ENCODE assay signal across 10 mouse cellular contexts in genomic region chr1:135690784-135691416, GRCm38 (mm10). TPM values are rescaled to one million over a fixed set of nuclear protein-coding genes. Genes with fewer than 3 reads are reported as not detected.
DNase-seq lines count a peak whose midpoint lies in the region; ATAC-seq and TF ChIP-seq lines count a peak whose summit lies in the region.
"Had no signal": no experiment of that assay in that cellular context is flagged by ENCODE, and none has a peak within 500 bp of the region (broad histone marks: within the 10 kb centered on the region; RNA-seq: fewer than 3 reads in every experiment).

No protein-coding gene starts in this region.

- H3K27ac ChIP-seq in lung, embryonic 15.5 days, result 0 out of 2 replicates have a peak overlapping the region, but pooled peaks have one; percentile 8
- peak overlapping the region; percentile 32 for H3K27ac ChIP-seq in liver, embryonic 11.5 days (ENCODE audit: low read depth, low read length)
- H3K27ac ChIP-seq in stomach, embryonic 16.5 days (ENCODE audit: low read length), result peak overlapping the region; percentile 72

- no peak for TF ChIP-seq CTCF in lung, adult 2 months (IDR thresholded peaks at IDR 0.05; ENCODE audit: insufficient read depth, low read length)

- WGBS in lung, embryonic 15.5 days, result 79% methylated on average over 6 of the region's 6 CpGs
- WGBS in lung, adult 2 months, result 40% methylated on average over 6 of the region's 6 CpGs
- WGBS in liver, embryonic 11.5 days, result 61% methylated on average over 6 of the region's 6 CpGs
- WGBS in stomach, embryonic 16.5 days, result 74% methylated on average over 6 of the region's 6 CpGs

- H3K4me3 ChIP-seq in lung, embryonic 15.5 days, result no peak overlapping the region
- H3K4me3 ChIP-seq in lung, adult 2 months (replicated peaks; ENCODE audit: extremely low read depth, low read depth, low read length), result no peak overlapping the region
- H3K4me3 ChIP-seq in liver, embryonic 11.5 days (ENCODE audit: low read depth, low read length), result no peak overlapping the region
- no peak overlapping the region for H3K4me3 ChIP-seq in stomach, embryonic 16.5 days (replicated peaks; ENCODE audit: low read length)
- H3K4me3 ChIP-seq: limb, embryonic 10.5 days had no signal

- no peaks in the 10 kb centered on the region for H3K9me3 ChIP-seq in lung, embryonic 15.5 days
- no peaks in the 10 kb centered on the region for H3K9me3 ChIP-seq in liver, embryonic 11.5 days (ENCODE audit: control insufficient read depth, low read length)
- H3K9me3 ChIP-seq in stomach, embryonic 16.5 days (replicated peaks; ENCODE audit: control insufficient read depth, low read length), result no peaks in the 10 kb centered on the region
- H3K9me3 ChIP-seq: limb, embryonic 10.5 days had no signal

- DNase-seq in adrenal gland, adult 2 months, result peak; percentile 52
- no peak for DNase-seq in adrenal gland, adult 8-10 months
- no peak for DNase-seq in lung, adult 2 months
- DNase-seq in liver, embryonic 11.5 days (ENCODE audit: low spot score), result no peak
- no peak for DNase-seq in thymus, postnatal 25 days

- no peak overlapping the region for H3K4me2 ChIP-seq in lung, embryonic 15.5 days
- H3K4me2 ChIP-seq in liver, embryonic 11.5 days, result peak overlapping the region; percentile 52
- H3K4me2 ChIP-seq in stomach, embryonic 16.5 days (ENCODE audit: low read depth, low read length), result no peak overlapping the region

- H3K4me1 ChIP-seq in lung, embryonic 15.5 days, result peaks cover 48% of the 10 kb centered on the region
- H3K4me1 ChIP-seq in lung, adult 2 months (ENCODE audit: control insufficient read depth, insufficient read depth, low read length), result peaks cover 20% of the 10 kb centered on the region; the same call in 1 of the 2 replicates
- peaks cover 26% of the 10 kb centered on the region for H3K4me1 ChIP-seq in liver, embryonic 11.5 days (replicated peaks; ENCODE audit: control insufficient read depth, insufficient read depth, low read length)
- H3K4me1 ChIP-seq in stomach, embryonic 16.5 days (ENCODE audit: control insufficient read depth, insufficient read depth, low read length), result peaks cover 15% of the 10 kb centered on the region

- H3K36me3 ChIP-seq in lung, embryonic 15.5 days, result no peaks in the 10 kb centered on the region
- H3K36me3 ChIP-seq in liver, embryonic 11.5 days (ENCODE audit: control insufficient read depth, insufficient read depth, low read length), result no peaks in the 10 kb centered on the region
- H3K36me3 ChIP-seq in stomach, embryonic 16.5 days (ENCODE audit: control insufficient read depth, insufficient read depth, low read length), result no peaks in the 10 kb centered on the region
- H3K36me3 ChIP-seq: limb, embryonic 10.5 days had no signal

- ATAC-seq in lung, embryonic 15.5 days (ENCODE audit: borderline replicate concordance, extremely low read depth, low FRiP score, low TSS enrichment), result no peak
- peak; percentile 56 for ATAC-seq in liver, embryonic 11.5 days (replicated peaks; ENCODE audit: low FRiP score)
- ATAC-seq in stomach, embryonic 16.5 days (ENCODE audit: insufficient read depth, low FRiP score), result no peak
- ATAC-seq in cerebellum, adult (ENCODE audit: insufficient number of reproducible peaks, low FRiP score, low TSS enrichment), result no peak
- ATAC-seq: midbrain, embryonic 16.5 days had no signal

- TF ChIP-seq POLR2A in lung, adult 2 months (IDR thresholded peaks at IDR 0.05; ENCODE audit: borderline replicate concordance, extremely low read depth, low read depth, low read length), result no peak

- H3K9ac ChIP-seq in lung, embryonic 15.5 days, result no peak overlapping the region
- no peak overlapping the region for H3K9ac ChIP-seq in liver, embryonic 11.5 days (ENCODE audit: low read depth, low read length)
- peak overlapping the region; percentile 22; the same call in 1 of the 2 replicates for H3K9ac ChIP-seq in stomach, embryonic 16.5 days (ENCODE audit: low read length)

- H3K27me3 ChIP-seq in lung, embryonic 15.5 days, result no peaks in the 10 kb centered on the region
- peaks cover 24% of the 10 kb centered on the region for H3K27me3 ChIP-seq in liver, embryonic 11.5 days (replicated peaks; ENCODE audit: control insufficient read depth, insufficient read depth, low read length)
- H3K27me3 ChIP-seq in stomach, embryonic 16.5 days (ENCODE audit: control insufficient read depth, insufficient read depth, low read length), result no peaks in the 10 kb centered on the region

RNA-seq across cellular contexts. Expression of gene Csrp1, which starts 29.0 kb away (rescaled TPM):
- 100 to 1,000 TPM in 1 of 2 experiments, 10 to 100 TPM in 1; 68.0 to 133 TPM for total RNA-seq in adrenal gland, adult 2 months (2021)
- polyA plus RNA-seq in adrenal gland, adult 2 months (2012; rRNA removed), result 65.7 and 70.2 TPM in 2 replicates
- total RNA-seq in adrenal gland, adult 8-10 months (2022), result 100 to 1,000 TPM in 1 of 4 experiments, 10 to 100 TPM in 3; 92.3 to 122 (median 99.0) TPM
- polyA plus RNA-seq in lung, embryonic 15.5 days (2015; fragmentation: Nextera tagmentation; extraction: Ambion mirVana), result 275 and 280 TPM in 2 replicates
- polyA plus RNA-seq in lung, adult 2 months (2012; rRNA removed), result 556 and 717 TPM in 2 replicates
- 65.6 and 71.8 TPM in 2 replicates for polyA plus RNA-seq in liver, embryonic 11.5 days (2014; fragmentation: Nextera tagmentation; extraction: Ambion mirVana)
- 229 and 245 TPM in 2 replicates for polyA plus RNA-seq in stomach, embryonic 16.5 days (2015; fragmentation: Nextera tagmentation; extraction: Ambion mirVana)

Comparison
In these comparisons a context has a peak if more than half of its experiments do, and no peak if none do; other contexts are left out.
1. H3K27ac ChIP-seq: peak in every context shown above with its lines; median percentile 72 in stomach, embryonic 16.5 days; 32 in liver, embryonic 11.5 days; 8 in lung, embryonic 15.5 days.